Mouse (Mus musculus) thymus, adult 18-20 months (tissue): Measurements from ENCODE around the gene Gm11213.

Experiments used
- DNase-seq, 2 experiments: peaks; one replicate each; pipeline ENCODE4 v3.0.0; 2022; ENCODE audit warnings: mixed read lengths in 2 of 2

The Gm11213 gene

DNA sequence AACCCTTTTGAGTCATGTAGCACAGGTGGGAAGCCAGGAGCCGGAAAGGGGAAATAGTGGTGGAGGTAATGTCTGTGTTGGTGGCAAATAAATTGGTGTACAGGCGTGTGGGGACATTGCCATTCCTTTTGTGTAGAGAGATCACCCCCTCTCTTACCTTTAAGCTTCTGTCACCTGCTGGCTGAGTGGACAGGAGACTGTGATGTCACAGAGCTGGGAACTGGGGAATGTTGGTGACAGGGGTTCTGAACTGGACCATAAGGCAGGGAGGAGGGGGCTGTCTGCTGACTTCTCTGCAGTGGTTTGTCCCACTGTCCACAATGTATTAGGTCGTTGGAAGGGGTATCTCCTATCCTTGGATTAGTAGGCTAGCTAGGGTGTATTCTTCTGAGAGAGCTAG lies at the start of gene Gm11213:
Gm11213 (minus strand) TSS at position 317 of the 400 bp plus-strand sequence.
- DNase-seq, result no peak

- DNase-seq, result no peak
Measured at GRCm38 (mm10) chr4:63654381-63654780, 49.3 kb upstream of the Gm11213 start.

- DNase-seq, result no peak
Measured at GRCm38 (mm10) chr4:63643956-63644726, 39.1 kb upstream of the Gm11213 start.

- DNase-seq, result no peak
Measured at GRCm38 (mm10) chr4:63639842-63640241, 34.8 kb upstream of the Gm11213 start.

GRCm38 (mm10) chr4:63638603-63639002 lies 33.5 kb upstream of the Gm11213 start:
- no peak for DNase-seq

DNA sequence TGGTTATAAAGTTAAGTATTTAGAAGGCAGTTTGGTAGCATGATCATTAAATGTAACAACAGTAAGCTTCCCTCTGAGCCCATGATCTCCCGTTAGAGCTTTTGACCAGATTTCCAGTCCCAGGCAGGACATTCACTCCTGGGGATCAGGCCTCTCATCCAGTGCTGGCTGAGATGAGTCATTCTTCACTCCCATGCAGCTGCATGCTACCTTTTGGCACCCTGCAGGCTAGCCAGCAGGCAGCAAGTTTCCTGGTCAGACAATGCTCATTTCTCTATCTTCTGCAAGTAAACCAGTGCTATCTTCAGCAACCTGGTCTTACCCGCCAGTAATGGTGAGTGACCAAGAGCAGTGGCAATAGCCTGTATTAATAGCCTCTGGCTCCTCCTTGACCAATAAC lies 28.1 kb upstream of the Gm11213 start:
- no peak for DNase-seq

DNA sequence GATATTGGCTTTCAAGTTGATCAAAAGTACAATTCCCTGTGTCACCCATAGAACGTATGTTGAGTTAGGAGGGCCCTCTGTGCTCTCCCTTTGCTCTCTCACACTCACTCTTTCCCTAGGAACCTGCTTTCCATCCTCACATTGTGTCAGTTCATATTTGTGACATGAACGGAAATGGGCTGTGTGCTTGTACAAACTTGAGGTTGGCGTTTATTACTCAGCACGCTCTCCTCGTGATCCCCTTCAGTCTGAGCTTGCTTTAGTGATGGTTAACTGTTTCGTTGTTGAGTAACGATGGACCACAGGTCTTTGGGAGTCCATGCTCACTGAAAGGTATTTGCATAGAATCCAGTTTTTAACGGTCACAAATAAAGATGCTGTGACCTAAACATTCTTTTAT lies 22.1 kb upstream of the Gm11213 start:
- DNase-seq, result no peak

- no peak for DNase-seq
Measured at GRCm38 (mm10) chr4:63625563-63626080, 20.6 kb upstream of the Gm11213 start.

GRCm38 (mm10) chr4:63622378-63622835 lies 17.3 kb upstream of the Gm11213 start, which contains the start of gene Tex48:
Gene Tex48 (minus strand): TSS chr4:63622428.
- DNase-seq, result no peak

- no peak for DNase-seq
Measured at GRCm38 (mm10) chr4:63621861-63622260, 16.8 kb upstream of the Gm11213 start.

- no peak for DNase-seq
Measured at GRCm38 (mm10) chr4:63608391-63608790, 3.3 kb upstream of the Gm11213 start.

GRCm38 (mm10) chr4:63605968-63606367 lies 907 bp upstream of the Gm11213 start:
- DNase-seq, result no peak

DNA sequence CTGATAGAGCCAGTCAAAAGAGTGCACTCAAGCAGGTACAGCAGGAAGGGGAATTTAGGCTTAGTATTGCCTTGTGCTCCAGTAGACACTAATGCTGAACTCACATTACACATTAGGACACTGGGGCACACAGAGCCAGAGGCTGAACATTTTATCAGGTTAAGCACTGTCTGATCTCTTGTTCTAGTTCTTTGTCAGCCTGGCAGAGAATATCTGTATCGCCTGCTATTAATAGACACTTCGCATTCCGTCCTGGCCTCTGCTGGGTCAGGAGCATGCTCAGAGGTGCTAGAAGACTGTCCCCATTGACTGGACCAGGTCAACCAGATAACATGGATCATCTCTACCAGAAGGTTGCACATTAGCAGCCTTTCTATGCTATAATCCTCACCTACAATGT lies 484 bp upstream of the Gm11213 start:
- DNase-seq, result no peak

- no peak for DNase-seq
Measured at GRCm38 (mm10) chr4:63601263-63601662, 3.8 kb downstream of the Gm11213 start.

DNA sequence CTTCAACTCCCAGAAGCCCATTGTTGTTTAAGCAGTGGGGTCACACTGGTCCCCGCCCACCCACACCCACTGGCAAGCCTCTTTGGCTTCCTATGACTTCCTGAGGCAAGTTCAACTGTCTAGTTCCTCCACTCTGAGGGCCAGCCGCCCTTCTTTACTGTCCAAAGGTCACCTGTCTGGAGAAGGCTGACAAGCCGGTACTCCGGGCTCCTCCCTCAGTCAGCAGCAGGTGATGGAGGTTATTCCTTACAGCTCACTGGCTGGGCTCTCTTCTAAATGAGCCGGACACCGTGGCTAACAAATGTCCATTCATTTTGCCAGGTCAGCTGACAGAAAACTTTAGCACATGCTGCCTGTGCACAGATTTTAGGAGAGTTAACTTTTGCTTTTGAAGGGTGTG lies 4.3 kb downstream of the Gm11213 start:
- DNase-seq, result no peak

- DNase-seq, result no peak
Measured at GRCm38 (mm10) chr4:63596010-63596409, 9.1 kb downstream of the Gm11213 start.

DNA sequence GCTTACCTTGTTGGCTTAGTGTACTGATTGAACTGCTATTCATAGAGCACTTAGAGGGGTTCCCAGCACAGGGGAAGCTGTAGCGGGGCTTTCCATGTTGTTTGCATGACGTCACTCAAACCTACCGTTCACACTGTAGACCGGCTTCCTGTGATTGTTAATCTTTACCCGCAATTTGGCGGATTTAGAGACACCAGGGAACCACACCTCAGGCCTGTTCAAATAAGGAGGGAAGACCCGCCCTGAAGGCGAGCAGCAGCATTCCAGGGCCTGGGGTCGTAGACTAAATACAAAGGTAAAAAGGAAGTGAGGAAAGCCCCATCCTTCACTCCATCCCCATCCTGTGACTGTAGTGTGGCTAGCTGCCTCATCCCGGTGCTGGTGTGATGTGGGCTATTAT lies 9.8 kb downstream of the Gm11213 start:
- DNase-seq, result no peak

DNA sequence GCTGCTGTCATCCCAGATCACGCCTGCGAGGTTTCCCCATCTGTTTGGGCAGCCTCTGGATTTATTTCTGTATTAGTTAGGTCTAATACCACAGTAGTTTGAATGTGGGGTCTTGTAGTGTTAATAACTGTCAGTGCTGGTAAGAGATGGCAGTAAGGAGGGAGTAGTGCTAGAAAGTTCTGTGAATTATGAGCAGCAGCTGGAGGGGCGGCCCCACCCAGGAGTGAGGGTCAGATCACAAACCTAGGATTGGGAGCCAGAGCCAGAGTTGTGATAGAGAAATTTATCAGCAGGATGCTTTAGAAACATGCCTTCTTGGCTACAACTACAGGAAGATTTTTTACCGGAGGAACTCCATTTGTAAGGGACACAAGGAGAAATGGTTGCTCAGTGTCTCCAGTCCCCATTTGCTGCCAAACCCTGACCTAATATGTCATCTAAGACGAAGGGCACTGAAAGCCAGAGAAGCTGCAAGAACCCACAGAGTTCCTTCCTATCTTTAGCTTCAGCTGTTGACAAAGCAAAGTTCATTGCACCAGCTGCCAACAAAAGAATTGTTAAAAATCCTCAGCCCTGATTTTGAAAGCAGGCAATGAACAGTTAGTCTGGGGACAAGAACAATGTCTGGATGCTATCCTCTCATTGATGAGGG lies 10.5 kb downstream of the Gm11213 start:
- no peak for DNase-seq

- no peak for DNase-seq
Measured at GRCm38 (mm10) chr4:63590538-63590937, 14.5 kb downstream of the Gm11213 start.

DNA sequence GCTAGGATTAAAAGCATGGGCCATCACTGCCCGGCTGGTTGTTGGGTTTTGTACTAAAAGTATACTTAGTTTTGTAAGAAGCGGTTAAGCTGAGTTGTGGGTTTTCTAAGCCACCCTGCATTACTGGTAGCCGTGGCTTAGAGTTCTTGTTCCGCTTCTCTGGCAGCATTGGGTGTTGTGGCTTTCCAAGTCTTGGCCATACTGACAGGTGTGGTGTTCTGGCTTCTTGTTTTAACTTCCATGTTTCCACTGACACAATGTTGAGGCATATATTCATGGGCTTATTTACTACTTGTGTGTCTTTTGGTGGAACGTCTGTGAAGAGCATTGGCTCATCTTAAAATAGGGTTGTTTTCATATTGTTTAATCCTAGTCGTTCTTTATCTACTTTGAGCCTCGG lies 15.1 kb downstream of the Gm11213 start:
- no peak for DNase-seq

- DNase-seq, result no peak
Measured at GRCm38 (mm10) chr4:63586240-63586639, 18.8 kb downstream of the Gm11213 start.

DNA sequence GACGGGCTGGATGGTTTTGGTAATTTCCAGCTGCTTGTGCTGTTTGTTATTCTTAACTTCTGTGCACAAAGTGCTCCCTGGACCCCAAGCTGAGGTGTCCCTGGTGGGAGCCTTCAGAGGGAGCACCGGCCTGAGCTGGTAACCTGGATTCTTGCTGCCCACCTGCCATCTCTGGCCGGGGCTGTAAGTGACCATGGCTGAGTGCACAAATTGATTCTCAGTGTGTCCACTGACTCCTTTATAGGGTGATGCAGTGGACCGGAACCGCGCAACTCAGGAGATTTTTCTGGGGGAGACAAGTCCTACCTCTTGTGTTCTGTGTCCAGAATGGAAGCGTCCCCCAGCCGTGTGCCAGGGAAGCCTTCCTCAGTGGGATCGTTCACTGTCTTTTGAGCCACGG lies 19.8 kb downstream of the Gm11213 start:
- no peak for DNase-seq

DNA sequence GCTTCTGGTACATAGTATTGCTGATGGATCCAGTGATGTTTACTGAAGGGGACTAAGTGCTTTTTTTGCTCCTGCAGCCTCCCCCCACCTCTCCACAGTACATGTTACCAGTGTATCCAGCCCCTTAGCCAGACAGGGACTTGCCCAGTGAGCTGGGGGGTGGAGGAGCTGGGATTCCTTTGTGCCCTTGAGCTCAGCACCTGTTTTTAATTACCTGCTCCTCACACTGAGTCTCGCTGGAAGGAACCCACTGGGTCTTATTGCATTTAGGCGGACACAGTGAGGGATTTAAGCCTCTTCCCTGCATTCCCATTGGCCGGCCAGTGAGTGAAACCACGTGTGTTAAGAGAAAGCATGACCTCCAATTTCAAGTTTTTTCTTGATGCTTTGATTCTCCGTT lies 22.5 kb downstream of the Gm11213 start:
- no peak for DNase-seq

DNA sequence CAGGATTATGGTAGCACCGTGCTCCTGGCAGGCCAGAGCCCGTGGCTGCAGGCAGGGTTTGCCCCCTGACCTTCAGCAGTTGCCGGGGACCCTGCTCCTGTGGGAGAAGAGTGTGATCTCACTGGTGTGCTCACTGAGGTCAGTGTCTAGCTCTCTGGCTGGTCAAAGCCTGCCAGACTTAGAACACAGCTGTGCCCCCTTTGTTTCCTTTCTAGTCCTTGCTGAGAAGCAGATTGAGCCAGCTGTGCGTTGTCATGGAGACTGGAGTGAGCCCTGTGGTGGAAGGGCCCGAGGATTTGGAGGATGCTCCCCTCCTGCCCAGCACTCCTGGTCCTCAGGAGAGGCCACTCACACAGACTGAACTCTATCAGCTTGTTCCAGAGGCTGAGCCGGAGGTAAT lies 25.0 kb downstream of the Gm11213 start:
- DNase-seq, result no peak
